ENCODE assay signal across 11 mouse cellular contexts in the genomic region with DNA sequence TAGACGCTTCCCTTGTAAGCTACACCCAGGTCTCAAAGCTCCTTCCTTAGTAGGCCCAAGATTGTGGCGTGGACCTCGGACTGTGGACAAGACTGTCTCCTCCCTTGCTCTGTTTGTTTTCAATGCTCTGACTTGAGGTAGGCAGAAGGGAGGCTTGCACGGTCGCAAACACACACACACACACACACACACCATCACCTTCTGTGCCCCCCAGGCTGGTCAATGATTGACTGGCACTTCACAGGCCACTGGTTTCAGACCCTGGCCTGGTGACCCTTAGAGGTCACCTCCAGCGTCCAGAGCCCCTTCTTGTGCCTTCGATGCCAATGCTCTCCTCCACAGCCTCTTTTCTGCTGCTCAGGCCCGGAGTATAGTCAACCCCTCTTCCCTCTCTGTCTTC. TPM values are rescaled to one million over a fixed set of nuclear protein-coding genes. Genes with fewer than 3 reads are reported as not detected.
DNase-seq lines count a peak whose midpoint lies in the region; ATAC-seq and TF ChIP-seq lines count a peak whose summit lies in the region.
"Had no signal": no experiment of that assay in that cellular context is flagged by ENCODE, and none has a peak within 500 bp of the region (broad histone marks: within the 10 kb centered on the region; RNA-seq: fewer than 3 reads in every experiment).

No protein-coding gene starts in this region.

- H3K4me2 ChIP-seq in heart, embryonic 16.5 days (ENCODE audit: low read depth, low read length): peak overlapping the region; percentile 52
- peak overlapping the region; percentile 37 for H3K4me2 ChIP-seq in embryonic facial prominence, embryonic 15.5 days (replicated peaks)
- peak overlapping the region; percentile 21; the same call in 1 of the 2 replicates for H3K4me2 ChIP-seq in midbrain, embryonic 13.5 days (replicated peaks)

- ATAC-seq in heart, embryonic 16.5 days (replicated peaks; ENCODE audit: extremely low read depth, insufficient read depth, low FRiP score): no peak
- ATAC-seq in embryonic facial prominence, embryonic 15.5 days (ENCODE audit: insufficient number of reproducible peaks, low FRiP score, low TSS enrichment, low read depth): no peak
- ATAC-seq in midbrain, embryonic 13.5 days: no peak
- ATAC-seq: CD4-positive, CD25-positive, alpha-beta regulatory T cell, adult 4 months had no signal

- TF ChIP-seq POLR2A in kidney, adult 2 months (IDR thresholded peaks at IDR 0.05; ENCODE audit: low read depth, low read length): no peak

- H3K9me3 ChIP-seq in heart, embryonic 16.5 days (replicated peaks; ENCODE audit: control insufficient read depth, low read length): no peaks in the 10 kb centered on the region
- no peaks in the 10 kb centered on the region for H3K9me3 ChIP-seq in embryonic facial prominence, embryonic 15.5 days (replicated peaks)
- H3K9me3 ChIP-seq in midbrain, embryonic 13.5 days: no peaks in the 10 kb centered on the region

- H3K36me3 ChIP-seq in heart, embryonic 16.5 days (ENCODE audit: control insufficient read depth, insufficient read depth): no peaks in the 10 kb centered on the region
- H3K36me3 ChIP-seq in embryonic facial prominence, embryonic 15.5 days: no peaks in the 10 kb centered on the region
- no peaks in the 10 kb centered on the region for H3K36me3 ChIP-seq in kidney, adult 2 months (ENCODE audit: control insufficient read depth, insufficient read depth, low read length)
- no peaks in the 10 kb centered on the region for H3K36me3 ChIP-seq in midbrain, embryonic 13.5 days

- no peak for TF ChIP-seq CTCF in kidney, adult 2 months (conservative IDR thresholded peaks at IDR 0.05; ENCODE audit: insufficient read depth, insufficient read length, low read depth, low read length)

- H3K27ac ChIP-seq in heart, embryonic 16.5 days (ENCODE audit: low read length): peak overlapping the region; percentile 55
- H3K27ac ChIP-seq in embryonic facial prominence, embryonic 15.5 days (replicated peaks): 0 out of 2 replicates have a peak overlapping the region, but pooled peaks have one; percentile 48
- peak overlapping the region; percentile 81 for H3K27ac ChIP-seq in kidney, adult 2 months (ENCODE audit: insufficient read depth, low read depth, low read length)
- no peak overlapping the region for H3K27ac ChIP-seq in midbrain, embryonic 13.5 days

- H3K27me3 ChIP-seq in heart, embryonic 16.5 days (ENCODE audit: control insufficient read depth, insufficient read depth, low read length): peaks cover 2% of the 10 kb centered on the region; the same call in 1 of the 2 replicates
- H3K27me3 ChIP-seq in embryonic facial prominence, embryonic 15.5 days: no peaks in the 10 kb centered on the region
- H3K27me3 ChIP-seq in kidney, adult 2 months (replicated peaks; ENCODE audit: control insufficient read depth, insufficient read depth, low read length): no peaks in the 10 kb centered on the region
- peaks cover 45% of the 10 kb centered on the region for H3K27me3 ChIP-seq in midbrain, embryonic 13.5 days

- H3K9ac ChIP-seq in heart, embryonic 16.5 days (ENCODE audit: low read length): peak overlapping the region; percentile 54; the same call in 1 of the 2 replicates
- no peak overlapping the region for H3K9ac ChIP-seq in embryonic facial prominence, embryonic 15.5 days
- H3K9ac ChIP-seq in midbrain, embryonic 13.5 days (replicated peaks): no peak overlapping the region; the same call in 1 of the 2 replicates

- H3K4me1 ChIP-seq in heart, embryonic 16.5 days (ENCODE audit: control insufficient read depth, insufficient read depth, low read length): peaks cover 27% of the 10 kb centered on the region
- peaks cover 36% of the 10 kb centered on the region for H3K4me1 ChIP-seq in embryonic facial prominence, embryonic 15.5 days
- peaks cover 14% of the 10 kb centered on the region; the same call in 1 of the 2 replicates for H3K4me1 ChIP-seq in kidney, adult 2 months (ENCODE audit: control insufficient read depth, insufficient read depth, low read length)
- H3K4me1 ChIP-seq in midbrain, embryonic 13.5 days (replicated peaks): peaks cover 32% of the 10 kb centered on the region

- intact Hi-C loops in heart, postnatal 10 days (cut with DNase I): no loop called here

- 65% methylated on average over 8 of the region's 8 CpGs for WGBS in heart, embryonic 16.5 days
- 43% methylated on average over 8 of the region's 8 CpGs for WGBS in embryonic facial prominence, embryonic 15.5 days
- WGBS in kidney, adult 2 months: 24% methylated on average over 8 of the region's 8 CpGs
- WGBS in midbrain, embryonic 13.5 days: 51% methylated on average over 8 of the region's 8 CpGs

- no peak for DNase-seq in heart, postnatal 10 days
- peak; percentile 95 for DNase-seq in kidney, adult 2 months
- no peak for DNase-seq in spleen, postnatal 36 days (ENCODE audit: low spot score in 2 of 2)
- no peak for DNase-seq in cerebellum, adult 11-12 months
- no peak for DNase-seq in urinary bladder, postnatal 25 days (ENCODE audit: low spot score)
- DNase-seq: cerebellum, postnatal 36 days had no signal

- no peak overlapping the region for H3K4me3 ChIP-seq in heart, embryonic 16.5 days (ENCODE audit: low read length)
- peak overlapping the region; percentile 16 for H3K4me3 ChIP-seq in embryonic facial prominence, embryonic 15.5 days (replicated peaks)
- peak overlapping the region; percentile 3; the same call in 1 of the 2 replicates for H3K4me3 ChIP-seq in kidney, adult 2 months (ENCODE audit: insufficient read depth, low read depth, low read length)
- no peak overlapping the region for H3K4me3 ChIP-seq in midbrain, embryonic 13.5 days (replicated peaks)
- H3K4me3 ChIP-seq: myocyte had no signal

RNA-seq across cellular contexts. Expression of a gene that starts 3.4 kb away (rescaled TPM):
- 34.1 and 41.9 TPM in 2 replicates for polyA plus RNA-seq in heart, embryonic 16.5 days (2015; fragmentation: Nextera tagmentation; extraction: Ambion mirVana)
- total RNA-seq in heart, postnatal 10 days (2021): 10 to 100 TPM; 12.7 to 19.3 TPM
- polyA plus RNA-seq in embryonic facial prominence, embryonic 15.5 days (2015; fragmentation: Nextera tagmentation; extraction: Ambion mirVana): 60.7 and 64.0 TPM in 2 replicates
- 44.8 and 55.9 TPM in 2 replicates for polyA plus RNA-seq in kidney, adult 2 months (2012; rRNA removed)
- 7.1 and 7.6 TPM in 2 replicates for polyA plus RNA-seq in midbrain, embryonic 13.5 days (2015; fragmentation: Nextera tagmentation; extraction: Ambion mirVana)

RNA-seq across cellular contexts. Expression of a gene that starts 8.6 kb away (rescaled TPM):
- polyA plus RNA-seq in heart, embryonic 16.5 days (2015; fragmentation: Nextera tagmentation; extraction: Ambion mirVana): 18.0 and 19.0 TPM in 2 replicates
- total RNA-seq in heart, postnatal 10 days (2021): 10 to 100 TPM; 14.5 to 17.8 TPM
- polyA plus RNA-seq in embryonic facial prominence, embryonic 15.5 days (2015; fragmentation: Nextera tagmentation; extraction: Ambion mirVana): 13.7 and 16.8 TPM in 2 replicates
- 32.2 and 35.4 TPM in 2 replicates for polyA plus RNA-seq in kidney, adult 2 months (2012; rRNA removed)
- polyA plus RNA-seq in midbrain, embryonic 13.5 days (2015; fragmentation: Nextera tagmentation; extraction: Ambion mirVana): 9.2 and 10.7 TPM in 2 replicates

RNA-seq across cellular contexts. Expression of a gene that starts 22.6 kb away (rescaled TPM):
- 0.37 and 0.39 TPM in 2 replicates for polyA plus RNA-seq in heart, embryonic 16.5 days (2015; fragmentation: Nextera tagmentation; extraction: Ambion mirVana)
- under 1 TPM in 1 of 2 experiments, not detected in 1; 0.31 TPM for total RNA-seq in heart, postnatal 10 days (2021)
- polyA plus RNA-seq in embryonic facial prominence, embryonic 15.5 days (2015; fragmentation: Nextera tagmentation; extraction: Ambion mirVana): 0.56 and 0.66 TPM in 2 replicates
- not detected in 2 replicates for polyA plus RNA-seq in kidney, adult 2 months (2012; rRNA removed)
- 0.23 TPM in 1 of 2 replicates, not detected in the other for polyA plus RNA-seq in midbrain, embryonic 13.5 days (2015; fragmentation: Nextera tagmentation; extraction: Ambion mirVana)
- polyA plus RNA-seq: CD4-positive, CD25-positive, alpha-beta regulatory T cell, adult 4 months had no signal

RNA-seq across cellular contexts. Expression of a gene that starts 25.3 kb away (rescaled TPM):
- 175 TPM in 2 replicates for polyA plus RNA-seq in heart, embryonic 16.5 days (2015; fragmentation: Nextera tagmentation; extraction: Ambion mirVana)
- total RNA-seq in heart, postnatal 10 days (2021): 100 to 1,000 TPM; 469 to 500 TPM
- 8.4 and 12.2 TPM in 2 replicates for polyA plus RNA-seq in embryonic facial prominence, embryonic 15.5 days (2015; fragmentation: Nextera tagmentation; extraction: Ambion mirVana)
- polyA plus RNA-seq in kidney, adult 2 months (2012; rRNA removed): 0.56 and 33.0 TPM in 2 replicates
- polyA plus RNA-seq in midbrain, embryonic 13.5 days (2015; fragmentation: Nextera tagmentation; extraction: Ambion mirVana): 0.23 and 0.28 TPM in 2 replicates
- polyA plus RNA-seq: CD4-positive, CD25-positive, alpha-beta regulatory T cell, adult 4 months had no signal

RNA-seq across cellular contexts. Expression of a gene that starts 29.9 kb away (rescaled TPM):
- 100 and 115 TPM in 2 replicates for polyA plus RNA-seq in heart, embryonic 16.5 days (2015; fragmentation: Nextera tagmentation; extraction: Ambion mirVana)
- 10 to 100 TPM; 48.9 to 52.1 TPM for total RNA-seq in heart, postnatal 10 days (2021)
- 109 and 111 TPM in 2 replicates for polyA plus RNA-seq in embryonic facial prominence, embryonic 15.5 days (2015; fragmentation: Nextera tagmentation; extraction: Ambion mirVana)
- polyA plus RNA-seq in kidney, adult 2 months (2012; rRNA removed): 126 and 179 TPM in 2 replicates
- polyA plus RNA-seq in midbrain, embryonic 13.5 days (2015; fragmentation: Nextera tagmentation; extraction: Ambion mirVana): 231 and 239 TPM in 2 replicates

Comparison
In these comparisons a context has a peak if more than half of its experiments do, and no peak if none do; other contexts are left out.
1. H3K4me3 ChIP-seq: peak in embryonic facial prominence, embryonic 15.5 days (single experiment) and kidney, adult 2 months (single experiment); none in heart, embryonic 16.5 days (single experiment) and midbrain, embryonic 13.5 days (single experiment).
2. Peak in every context shown above with its lines, with median percentiles within 50 percentile points of each other: H3K4me2 ChIP-seq.